Mouse (Mus musculus): ENCODE data around the gene Cpn2. TPM values are rescaled to one million over a fixed set of nuclear protein-coding genes. Genes with fewer than 3 reads are reported as not detected.

Cpn2 gene
- polyA plus RNA-seq, 1 experiment from 2014 or later: not detected

DNA sequence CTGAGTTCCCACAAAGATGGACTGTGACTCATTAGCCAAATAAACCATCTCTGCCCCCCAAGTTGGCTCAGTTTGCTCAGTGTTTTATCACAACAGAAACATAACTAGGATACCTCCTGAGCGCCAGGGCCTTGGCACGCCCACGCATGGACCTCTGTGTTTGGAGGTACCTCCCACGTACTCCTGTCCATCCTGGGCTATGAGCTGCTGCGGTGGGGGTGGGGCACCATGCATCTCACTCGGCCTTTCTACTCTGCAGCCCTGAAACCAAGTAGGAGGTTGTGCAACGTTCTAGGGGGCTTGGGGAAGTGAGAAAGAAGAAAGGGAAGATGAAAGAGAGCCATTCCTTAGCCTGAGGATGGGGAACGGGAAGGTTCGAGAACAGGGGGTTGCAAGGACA lies 9.6 kb downstream of the Cpn2 start:
- H3K4me2 ChIP-seq: no peak overlapping the region
- no peak for ATAC-seq (ENCODE audit: low FRiP score, low read depth)
- H3K9me3 ChIP-seq: no peaks in the 10 kb centered on the region
- peaks cover 6% of the 10 kb centered on the region; the same call in 1 of the 2 replicates for H3K27me3 ChIP-seq
- no peak overlapping the region for H3K27ac ChIP-seq (replicated peaks)
- 77% methylated on average over 9 of the region's 9 CpGs for WGBS
- no peaks in the 10 kb centered on the region for H3K4me1 ChIP-seq (replicated peaks)
- no peak overlapping the region for H3K4me3 ChIP-seq
- H3K36me3 ChIP-seq: no peaks in the 10 kb centered on the region
- H3K9ac ChIP-seq: no peak overlapping the region

GRCm38 (mm10) chr16:30255061-30255460 lies 12.2 kb downstream of the Cpn2 start:
- Histone ChIP-seq H3K9me3 (no peaks in the 10 kb centered on the region), H3K36me3 (no peaks in the 10 kb centered on the region), H3K27ac (replicated peaks) (no peak overlapping the region), H3K27me3 (peaks cover 15% of the 10 kb centered on the region), H3K4me1 (replicated peaks) (0 out of 2 replicates have a peak, but pooled peaks cover 8% of the 10 kb centered on the region), H3K4me2 (no peak overlapping the region), H3K9ac (no peak overlapping the region), H3K4me3 (no peak overlapping the region)
- 68% methylated on average over 7 of the region's 7 CpGs for WGBS
- no peak for ATAC-seq (ENCODE audit: low FRiP score, low read depth)

GRCm38 (mm10) chr16:30253900-30254299 lies 13.4 kb downstream of the Cpn2 start:
- H3K27ac ChIP-seq (replicated peaks): no peak overlapping the region
- ATAC-seq (ENCODE audit: low FRiP score, low read depth): no peak

GRCm38 (mm10) chr16:30253374-30253773 lies 13.9 kb downstream of the Cpn2 start:
- no peak for ATAC-seq (ENCODE audit: low FRiP score, low read depth)
- no peaks in the 10 kb centered on the region for H3K36me3 ChIP-seq
- H3K4me1 ChIP-seq (replicated peaks): 0 out of 2 replicates have a peak, but pooled peaks cover 8% of the 10 kb centered on the region
- 88% methylated on average over 4 of the region's 4 CpGs for whole genome bisulfite sequencing
- H3K4me2 ChIP-seq: no peak overlapping the region
- no peak overlapping the region for H3K4me3 ChIP-seq
- no peaks in the 10 kb centered on the region for H3K9me3 ChIP-seq
- H3K9ac ChIP-seq: no peak overlapping the region
- H3K27ac ChIP-seq (replicated peaks): no peak overlapping the region
- peaks cover 28% of the 10 kb centered on the region for H3K27me3 ChIP-seq

More at GRCm38 (mm10) chr16:30253900-30254299, 13.4 kb downstream of the Cpn2 start:
- no peak overlapping the region for H3K4me3 ChIP-seq
- H3K27me3 ChIP-seq: peaks cover 24% of the 10 kb centered on the region
- no peak overlapping the region for H3K9ac ChIP-seq
- no peaks in the 10 kb centered on the region for H3K36me3 ChIP-seq
- 78% methylated on average over 9 of the region's 9 CpGs for WGBS
- H3K9me3 ChIP-seq: no peaks in the 10 kb centered on the region
- 0 out of 2 replicates have a peak, but pooled peaks cover 8% of the 10 kb centered on the region for H3K4me1 ChIP-seq (replicated peaks)
- H3K4me2 ChIP-seq: no peak overlapping the region

- peak overlapping the region; percentile 26 for H3K4me3 ChIP-seq
- H3K9me3 ChIP-seq: no peaks in the 10 kb centered on the region
- WGBS: 2% methylated on average over 21 of the region's 21 CpGs
Observed at GRCm38 (mm10) chr16:30252003-30252418, 15.3 kb downstream of the Cpn2 start.

GRCm38 (mm10) chr16:30244037-30244700 lies 23.1 kb downstream of the Cpn2 start:
- WGBS: 51% methylated on average over 12 of the region's 12 CpGs
- H3K4me3 ChIP-seq: no peak overlapping the region
- H3K36me3 ChIP-seq: no peaks in the 10 kb centered on the region
- H3K27me3 ChIP-seq: peaks cover 11% of the 10 kb centered on the region
- H3K9me3 ChIP-seq: no peaks in the 10 kb centered on the region
- no peak overlapping the region for H3K9ac ChIP-seq
- H3K27ac ChIP-seq (replicated peaks): no peak overlapping the region
- H3K4me2 ChIP-seq: no peak overlapping the region
- 0 out of 2 replicates have a peak, but pooled peaks have one; percentile 23 for ATAC-seq (ENCODE audit: low FRiP score, low read depth)
- H3K4me1 ChIP-seq (replicated peaks): no peaks in the 10 kb centered on the region

More at GRCm38 (mm10) chr16:30252003-30252418, 15.3 kb downstream of the Cpn2 start:
- Histone ChIP-seq H3K27ac (replicated peaks) (no peak overlapping the region), H3K4me1 (replicated peaks) (0 out of 2 replicates have a peak, but pooled peaks cover 8% of the 10 kb centered on the region), H3K27me3 (peaks cover 28% of the 10 kb centered on the region), H3K4me2 (peak overlapping the region; percentile 52), H3K36me3 (no peaks in the 10 kb centered on the region), H3K9ac (no peak overlapping the region)
- ATAC-seq (ENCODE audit: low FRiP score, low read depth): peak; percentile 72

- no peak for ATAC-seq (ENCODE audit: low FRiP score, low read depth)
- H3K27me3 ChIP-seq: peaks cover 26% of the 10 kb centered on the region
- H3K27ac ChIP-seq (replicated peaks): no peak overlapping the region
- no peaks in the 10 kb centered on the region for H3K36me3 ChIP-seq
- H3K9me3 ChIP-seq: no peaks in the 10 kb centered on the region
- no peak overlapping the region for H3K4me2 ChIP-seq
- no peak overlapping the region for H3K9ac ChIP-seq
- WGBS: 17% methylated on average over 2 of the region's 2 CpGs
- H3K4me3 ChIP-seq: no peak overlapping the region
- peaks cover 6% of the 10 kb centered on the region for H3K4me1 ChIP-seq (replicated peaks)
Observed at GRCm38 (mm10) chr16:30241623-30242022, 25.7 kb downstream of the Cpn2 start.

DNA sequence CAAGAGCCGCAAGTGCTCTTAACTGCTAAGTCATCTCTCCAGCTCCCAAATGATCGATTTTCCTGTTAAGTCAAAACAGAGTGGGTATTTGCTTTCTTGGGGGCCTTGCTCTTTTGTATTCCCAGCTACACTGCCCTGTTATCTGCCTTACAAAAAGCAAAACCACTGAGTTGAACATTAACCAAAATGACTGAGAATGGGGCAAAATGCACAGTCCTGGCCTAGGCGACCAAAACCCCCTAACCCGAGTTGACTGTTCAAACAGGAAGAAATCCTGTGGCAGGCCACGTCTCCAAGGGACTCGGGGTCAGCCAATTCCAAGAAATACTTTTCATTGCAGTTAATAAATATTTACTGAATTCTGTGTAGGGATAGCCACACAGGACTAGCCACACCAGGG lies 28.5 kb downstream of the Cpn2 start:
- Histone ChIP-seq H3K4me3 (no peak overlapping the region), H3K4me2 (no peak overlapping the region), H3K27ac (replicated peaks) (no peak overlapping the region), H3K4me1 (replicated peaks) (peaks cover 21% of the 10 kb centered on the region), H3K36me3 (no peaks in the 10 kb centered on the region), H3K9me3 (no peaks in the 10 kb centered on the region), H3K9ac (no peak overlapping the region), H3K27me3 (peaks cover 41% of the 10 kb centered on the region)
- ATAC-seq (ENCODE audit: low FRiP score, low read depth): no peak
- 71% methylated on average over 6 of the region's 6 CpGs for WGBS

- ATAC-seq (ENCODE audit: low FRiP score, low read depth): peak; percentile 75
- H3K27ac ChIP-seq (replicated peaks): no peak overlapping the region
- peak overlapping the region; percentile 8; the same call in 1 of the 2 replicates for H3K9ac ChIP-seq
- peak overlapping the region; percentile 66 for H3K4me2 ChIP-seq
- peak overlapping the region; percentile 33 for H3K4me3 ChIP-seq
- H3K9me3 ChIP-seq: no peaks in the 10 kb centered on the region
- H3K36me3 ChIP-seq: no peaks in the 10 kb centered on the region
- peaks cover 59% of the 10 kb centered on the region for H3K27me3 ChIP-seq
- 2% methylated on average over 33 of the region's 33 CpGs for WGBS
- peaks cover 21% of the 10 kb centered on the region for H3K4me1 ChIP-seq (replicated peaks)
Observed at GRCm38 (mm10) chr16:30236091-30236699, 31.1 kb downstream of the Cpn2 start.

GRCm38 (mm10) chr16:30235577-30235976 lies 31.7 kb downstream of the Cpn2 start:
- H3K4me2 ChIP-seq: no peak overlapping the region
- H3K4me1 ChIP-seq (replicated peaks): peaks cover 21% of the 10 kb centered on the region
- no peak overlapping the region for H3K9ac ChIP-seq
- ATAC-seq (ENCODE audit: low FRiP score, low read depth): no peak
- peaks cover 62% of the 10 kb centered on the region for H3K27me3 ChIP-seq
- H3K36me3 ChIP-seq: no peaks in the 10 kb centered on the region
- no peaks in the 10 kb centered on the region for H3K9me3 ChIP-seq
- no peak overlapping the region for H3K4me3 ChIP-seq
- 48% methylated on average over 2 of the region's 2 CpGs for WGBS
- H3K27ac ChIP-seq (replicated peaks): no peak overlapping the region

- H3K4me3 ChIP-seq: no peak overlapping the region
- peaks cover 21% of the 10 kb centered on the region for H3K4me1 ChIP-seq (replicated peaks)
- H3K9ac ChIP-seq: no peak overlapping the region
- ATAC-seq (ENCODE audit: low FRiP score, low read depth): no peak
- no peaks in the 10 kb centered on the region for H3K36me3 ChIP-seq
- WGBS: 51% methylated on average over 12 of the region's 12 CpGs
- H3K4me2 ChIP-seq: no peak overlapping the region
- no peak overlapping the region for H3K27ac ChIP-seq (replicated peaks)
- peaks cover 59% of the 10 kb centered on the region for H3K27me3 ChIP-seq
- H3K9me3 ChIP-seq: no peaks in the 10 kb centered on the region
Observed at GRCm38 (mm10) chr16:30234636-30235546, 32.4 kb downstream of the Cpn2 start.
